Mouse (Mus musculus) CH12.LX (cell line): ENCODE measurements around the gene Itga2b. TPM values are rescaled to one million over a fixed set of nuclear protein-coding genes. Genes with fewer than 3 reads are reported as not detected.
A peak's percentile ranks its signal among the peaks of the same experiment; 100 is the strongest.

Source experiments
- DNase-seq: peaks from one replicate; pipeline ENCODE4 v3.0.0-alpha.2; 2013; ENCODE audit errors: extremely low read depth
- H3K27ac ChIP-seq: 2 replicates; pipeline ENCODE4 v1.5.1; 2012; ENCODE audit warnings: low read depth, mild to moderate bottlenecking, control low read depth, moderate library complexity; ENCODE audit not compliant: insufficient read depth
- H3K27me3 ChIP-seq: replicated peaks from 2 replicates; pipeline ENCODE3; 2012; ENCODE audit warnings: inconsistent platforms
- H3K36me3 ChIP-seq, 2 experiments: replicated peaks in 1 of 2; 2 replicates each; pipeline versions ENCODE3 to v1.6.1; 2012; ENCODE audit warnings: inconsistent platforms in 1 of 2, low read length in 1 of 2, mild to moderate bottlenecking in 1 of 2, mixed read lengths in 1 of 2, moderate library complexity in 1 of 2; ENCODE audit not compliant: control insufficient read depth in 1 of 2, insufficient read depth in 1 of 2
- H3K4me1 ChIP-seq, 2 experiments: 2 replicates each; pipeline ENCODE4 v1.6.1; 2012; ENCODE audit warnings: inconsistent platforms in 1 of 2, moderate library complexity in 1 of 2; ENCODE audit not compliant: insufficient read depth in 2 of 2, control insufficient read depth in 1 of 2
- H3K4me2 ChIP-seq: 2 replicates; pipeline ENCODE4 v1.6.1; 2012; ENCODE audit warnings: low read depth, mild to moderate bottlenecking, control low read depth; ENCODE audit not compliant: poor library complexity, insufficient read depth, severe bottlenecking
- H3K4me3 ChIP-seq, 3 experiments: fragments of 150-350 bp in 1 of 3; sonication (generic) in 1 of 3; replicated peaks in 1 of 3; 2 replicates each; pipeline versions ENCODE3 to v1.5.1; 2011 to 2012; ENCODE audit warnings: low read depth in 2 of 3, low read length in 2 of 3, mild to moderate bottlenecking in 2 of 3, moderate library complexity in 2 of 3, control low read depth in 1 of 3, improper control_type of control experiment in 1 of 3, inconsistent platforms in 1 of 3, mixed read lengths in 1 of 3; ENCODE audit not compliant: poor library complexity in 1 of 3
- H3K79me2 ChIP-seq: replicated peaks from 2 replicates; pipeline ENCODE4 v1.6.1; 2012; ENCODE audit warnings: mild to moderate bottlenecking, moderate library complexity; ENCODE audit not compliant: control insufficient read depth, poor library complexity, insufficient read depth, severe bottlenecking; ENCODE audit errors: extremely low read depth
- H3K9ac ChIP-seq: 2 replicates; pipeline ENCODE4 v1.6.1; 2012; ENCODE audit warnings: low read depth, mild to moderate bottlenecking, control low read depth, moderate library complexity; ENCODE audit not compliant: insufficient read depth
- H3K9me3 ChIP-seq: replicated peaks from 2 replicates; pipeline ENCODE3; 2012; ENCODE audit warnings: low read length, inconsistent platforms, mixed read lengths
- CHD2 ChIP-seq: IDR thresholded peaks from 2 replicates; pipeline ENCODE4 v1.6.1; 2011; ENCODE audit warnings: low read length, improper control_type of control experiment
- E2F4 ChIP-seq: IDR thresholded peaks from 2 replicates; pipeline ENCODE4 v1.6.1; 2011; ENCODE audit warnings: low read depth, low read length, improper control_type of control experiment; ENCODE audit not compliant: insufficient replicate concordance
- ETS1 ChIP-seq: conservative IDR thresholded peaks from 2 replicates; pipeline ENCODE4 v1.6.1; 2012; ENCODE audit warnings: low read depth, mild to moderate bottlenecking, inconsistent platforms, low read length, improper control_type of control experiment, moderate library complexity
- GABPA ChIP-seq: IDR thresholded peaks from 2 replicates; pipeline ENCODE4 v1.6.1; 2012; ENCODE audit warnings: low read depth, low read length, improper control_type of control experiment, inconsistent platforms; ENCODE audit not compliant: insufficient replicate concordance
- HCFC1 ChIP-seq: IDR thresholded peaks from 2 replicates; pipeline ENCODE4 v1.6.1; 2012; ENCODE audit warnings: low read depth, mild to moderate bottlenecking, inconsistent platforms, low read length, improper control_type of control experiment
- IRF4 ChIP-seq: IDR thresholded peaks from 2 replicates; pipeline ENCODE4 v1.6.1; 2014; ENCODE audit warnings: low read depth, mild to moderate bottlenecking, inconsistent platforms, low read length, improper control_type of control experiment
- JUN ChIP-seq: IDR thresholded peaks from 2 replicates; pipeline ENCODE4 v1.6.1; 2011; ENCODE audit warnings: low read depth, mild to moderate bottlenecking, low read length, improper control_type of control experiment, moderate library complexity; ENCODE audit not compliant: insufficient read depth
- JUND ChIP-seq: conservative IDR thresholded peaks from 2 replicates; pipeline ENCODE4 v1.6.1; 2011; ENCODE audit warnings: low read depth, low read length, improper control_type of control experiment
- MAX ChIP-seq: IDR thresholded peaks from 2 replicates; pipeline ENCODE4 v1.6.1; 2011; ENCODE audit warnings: low read length, improper control_type of control experiment
- MXI1 ChIP-seq: IDR thresholded peaks from 2 replicates; pipeline ENCODE4 v1.6.1; 2011; ENCODE audit warnings: mild to moderate bottlenecking, low read depth, low read length, improper control_type of control experiment
- NELFE ChIP-seq: IDR thresholded peaks from 2 replicates; pipeline ENCODE4 v1.6.1; 2011; ENCODE audit warnings: low read depth, low read length, improper control_type of control experiment
- PAX5 ChIP-seq: IDR thresholded peaks from 2 replicates; pipeline ENCODE4 v1.6.1; 2012; ENCODE audit warnings: low read length, inconsistent platforms, mixed read lengths
- RAD21 ChIP-seq: IDR thresholded peaks from 2 replicates; pipeline ENCODE4 v1.6.1; 2011; ENCODE audit warnings: low read depth, mild to moderate bottlenecking, low read length, improper control_type of control experiment, moderate library complexity
- SMC3 ChIP-seq: IDR thresholded peaks from 2 replicates; pipeline ENCODE4 v1.6.1; 2011; ENCODE audit warnings: low read depth, low read length, improper control_type of control experiment
- UBTF ChIP-seq: IDR thresholded peaks from 2 replicates; pipeline ENCODE4 v1.6.1; 2012; ENCODE audit warnings: low read depth, mild to moderate bottlenecking, inconsistent platforms, low read length, improper control_type of control experiment, moderate library complexity
- USF2 ChIP-seq: conservative IDR thresholded peaks from 2 replicates; pipeline ENCODE4 v1.6.1; 2011; ENCODE audit warnings: low read depth, low read length, improper control_type of control experiment
- dilution Hi-C: fragments of 300-500 bp; cut with MboI; formaldehyde crosslinking; loops from 2 replicates; pipeline ENCODE4 v1.14.3; 2020; ENCODE audit warnings: low sequenced_read_pairs; ENCODE audit not compliant: extremely low pct_unique_long_range_greater_than_20kb, extremely low pct_ligation_motif_present
- in situ Hi-C: fragments of 300-500 bp; cut with MboI; formaldehyde crosslinking; loops from 3 replicates; pipeline ENCODE4 v1.14.3; 2019; ENCODE audit warnings: low sequenced_read_pairs, low pct_ligation_motif_present, low pct_unique_long_range_greater_than_20kb, mixed read lengths
- polyA plus RNA-seq: library from polyadenylated mRNA; unstranded; fragments of >175 nt; gene quantifications from 2 replicates; pipeline ENCODE4 v1.2.1, GENCODE M21; 2012; ENCODE audit warnings: low read depth; ENCODE audit not compliant: insufficient read length
- total RNA-seq, 2 experiments: library from RNA; depleted of rRNA; stranded (reverse); fragments of 300-350 nt in 1 of 2; fragments of >200 nt in 1 of 2; gene quantifications; 2 replicates each; pipeline ENCODE4 v1.2.3; 2012 to 2014

Itga2b gene
- total and polyA plus RNA-seq, 3 experiments, result 0.95 to 3.6 (median 3.0) TPM

- TF ChIP-seq MAX (no peak; the same call in none of the 2 replicates), UBTF (0 out of 2 replicates have a peak, but pooled peaks have one; percentile 3), ETS1 (peak; percentile 20), JUN (no peak), GABPA (no peak), IRF4 (peak; percentile 5; the same call in 1 of the 2 replicates), USF2 (no peak), E2F4 (no peak), CHD2 (peak; percentile 56; the same call in 1 of the 2 replicates), SMC3 (no peak; the same call in none of the 2 replicates)
Measured at GRCm38 (mm10) chr11:102406900-102407833, 62.8 kb downstream of the Itga2b start (continued).

GRCm38 (mm10) chr11:102406401-102406800 is 63.5 kb downstream of the Itga2b start:
- TF ChIP-seq NELFE (no peak), RAD21 (no peak)
- Histone ChIP-seq H3K4me1 (peaks cover 8 to 45% of the 10 kb centered on the region in 2 experiments), H3K79me2 (peaks cover 12% of the 10 kb centered on the region), H3K27me3 (no peaks in the 10 kb centered on the region), H3K9me3 (no peaks in the 10 kb centered on the region), H3K27ac (no peak overlapping the region), H3K4me2 (peak overlapping the region; percentile 75), H3K4me3 (peak overlapping the region; percentile 63 to 99 (median 87)), H3K9ac (peak overlapping the region; percentile 97), H3K36me3 (peaks cover 41 to 47% of the 10 kb centered on the region in 2 experiments)
- dilution Hi-C loops (loop anchor here (25.0 kb wide), 1 partner anchor 94 kb away; the partner anchor contains the start of gene Ubtf), in situ Hi-C loops (loop anchor here (5.0 kb wide), 1 partner anchor 84 kb away; no protein-coding TSS in a partner anchor)
- DNase-seq, result no peak

GRCm38 (mm10) chr11:102405544-102406285 is 64.2 kb downstream of the Itga2b start:
- H3K9me3 ChIP-seq, result no peaks in the 10 kb centered on the region
- TF ChIP-seq JUND (no peak), PAX5 (no peak), HCFC1 (no peak), USF2 (no peak), MXI1 (no peak)
- H3K4me1 ChIP-seq, result peaks cover 8 to 40% of the 10 kb centered on the region in 2 experiments
- H3K4me2 ChIP-seq, result peak overlapping the region; percentile 75
- H3K27ac ChIP-seq, result no peak overlapping the region
- no peaks in the 10 kb centered on the region for H3K27me3 ChIP-seq
- H3K79me2 ChIP-seq, result peaks cover 12% of the 10 kb centered on the region
- DNase-seq, result no peak
- H3K36me3 ChIP-seq, result peaks cover 41 to 52% of the 10 kb centered on the region in 2 experiments
- dilution Hi-C loops, result loop anchor here (25.0 kb wide), 1 partner anchor 93 kb away; the partner anchor contains the start of gene Ubtf
- H3K9ac ChIP-seq, result peak overlapping the region; percentile 97
- in situ Hi-C loops, result loop anchor here (5.0 kb wide), 1 partner anchor 83 kb away; no protein-coding TSS in a partner anchor
- H3K4me3 ChIP-seq, result peak overlapping the region in 2 of 3 experiments; percentile 63 to 87
